Mouse (Mus musculus): ENCODE data around the gene Dnm3. TPM values are rescaled to one million over a fixed set of nuclear protein-coding genes. Genes with fewer than 3 reads are reported as not detected.

The Dnm3 gene
- polyA plus RNA-seq, 1 experiment from 2014 or later = 6.5 TPM

GRCm38 (mm10) chr1:162449161-162449909 is 28.5 kb downstream of the Dnm3 start:
- 72% methylated on average over 3 of the region's 3 CpGs for WGBS
- no peaks in the 10 kb centered on the region for H3K36me3 ChIP-seq (ENCODE audit: control insufficient read depth, insufficient read depth, low read length)
- no peaks in the 10 kb centered on the region for H3K27me3 ChIP-seq (ENCODE audit: control insufficient read depth, insufficient read depth, low read length)
- H3K4me2 ChIP-seq (replicated peaks; ENCODE audit: low read depth, low read length) = no peak overlapping the region
- H3K9ac ChIP-seq (ENCODE audit: low read depth, low read length) = no peak overlapping the region
- H3K9me3 ChIP-seq (ENCODE audit: control insufficient read depth, low read length) = no peaks in the 10 kb centered on the region
- peaks cover 4% of the 10 kb centered on the region; the same call in 1 of the 2 replicates for H3K4me1 ChIP-seq (ENCODE audit: control insufficient read depth, insufficient read depth, low read length)
- ATAC-seq (ENCODE audit: low FRiP score, low TSS enrichment) = no peak
- H3K27ac ChIP-seq (ENCODE audit: low read depth, low read length) = no peak overlapping the region
- H3K4me3 ChIP-seq (ENCODE audit: low read length) = no peak overlapping the region

- no peak for ATAC-seq (ENCODE audit: low FRiP score, low TSS enrichment)
- Histone ChIP-seq H3K4me1 (ENCODE audit: control insufficient read depth, insufficient read depth, low read length) (no peaks in the 10 kb centered on the region), H3K4me3 (ENCODE audit: low read length) (no peak overlapping the region), H3K4me2 (replicated peaks; ENCODE audit: low read depth, low read length) (no peak overlapping the region), H3K27me3 (ENCODE audit: control insufficient read depth, insufficient read depth, low read length) (no peaks in the 10 kb centered on the region), H3K9ac (ENCODE audit: low read depth, low read length) (no peak overlapping the region), H3K36me3 (ENCODE audit: control insufficient read depth, insufficient read depth, low read length) (no peaks in the 10 kb centered on the region), H3K9me3 (ENCODE audit: control insufficient read depth, low read length) (no peaks in the 10 kb centered on the region), H3K27ac (ENCODE audit: low read depth, low read length) (no peak overlapping the region)
- 77% methylated on average over 8 of the region's 8 CpGs for WGBS
These were observed 33.0 kb downstream of the Dnm3 start for GRCm38 (mm10) chr1:162444805-162445204.

GRCm38 (mm10) chr1:162439576-162439975 is 38.3 kb downstream of the Dnm3 start:
- Histone ChIP-seq H3K4me1 (ENCODE audit: control insufficient read depth, insufficient read depth, low read length) (no peaks in the 10 kb centered on the region), H3K4me3 (ENCODE audit: low read length) (no peak overlapping the region), H3K27ac (ENCODE audit: low read depth, low read length) (no peak overlapping the region), H3K36me3 (ENCODE audit: control insufficient read depth, insufficient read depth, low read length) (no peaks in the 10 kb centered on the region), H3K4me2 (replicated peaks; ENCODE audit: low read depth, low read length) (no peak overlapping the region), H3K9me3 (ENCODE audit: control insufficient read depth, low read length) (no peaks in the 10 kb centered on the region), H3K9ac (ENCODE audit: low read depth, low read length) (no peak overlapping the region), H3K27me3 (ENCODE audit: control insufficient read depth, insufficient read depth, low read length) (no peaks in the 10 kb centered on the region)
- no peak for ATAC-seq (ENCODE audit: low FRiP score, low TSS enrichment)

GRCm38 (mm10) chr1:162436672-162437071 is 41.2 kb downstream of the Dnm3 start:
- Histone ChIP-seq H3K27me3 (ENCODE audit: control insufficient read depth, insufficient read depth, low read length) (no peaks in the 10 kb centered on the region), H3K4me1 (ENCODE audit: control insufficient read depth, insufficient read depth, low read length) (no peaks in the 10 kb centered on the region), H3K9ac (ENCODE audit: low read depth, low read length) (no peak overlapping the region), H3K36me3 (ENCODE audit: control insufficient read depth, insufficient read depth, low read length) (no peaks in the 10 kb centered on the region), H3K27ac (ENCODE audit: low read depth, low read length) (no peak overlapping the region), H3K9me3 (ENCODE audit: control insufficient read depth, low read length) (no peaks in the 10 kb centered on the region), H3K4me2 (replicated peaks; ENCODE audit: low read depth, low read length) (no peak overlapping the region), H3K4me3 (ENCODE audit: low read length) (no peak overlapping the region)
- WGBS = 80% methylated on average over 3 of the region's 3 CpGs
- no peak for ATAC-seq (ENCODE audit: low FRiP score, low TSS enrichment)

- Histone ChIP-seq H3K27me3 (ENCODE audit: control insufficient read depth, insufficient read depth, low read length) (no peaks in the 10 kb centered on the region), H3K4me1 (ENCODE audit: control insufficient read depth, insufficient read depth, low read length) (no peaks in the 10 kb centered on the region), H3K4me3 (ENCODE audit: low read length) (no peak overlapping the region), H3K9me3 (ENCODE audit: control insufficient read depth, low read length) (no peaks in the 10 kb centered on the region), H3K4me2 (replicated peaks; ENCODE audit: low read depth, low read length) (no peak overlapping the region), H3K9ac (ENCODE audit: low read depth, low read length) (no peak overlapping the region), H3K27ac (ENCODE audit: low read depth, low read length) (no peak overlapping the region), H3K36me3 (ENCODE audit: control insufficient read depth, insufficient read depth, low read length) (no peaks in the 10 kb centered on the region)
- WGBS = 73% methylated on average over 2 of the region's 2 CpGs
- ATAC-seq (ENCODE audit: low FRiP score, low TSS enrichment) = no peak
These were observed 48.9 kb downstream of the Dnm3 start for GRCm38 (mm10) chr1:162428904-162429303.

- no peak overlapping the region for H3K27ac ChIP-seq (ENCODE audit: low read depth, low read length)
- WGBS = 67% methylated on average over 15 of the region's 15 CpGs
- no peak overlapping the region for H3K4me3 ChIP-seq (ENCODE audit: low read length)
- H3K9me3 ChIP-seq (ENCODE audit: control insufficient read depth, low read length) = no peaks in the 10 kb centered on the region
- ATAC-seq (ENCODE audit: low FRiP score, low TSS enrichment) = no peak
- no peaks in the 10 kb centered on the region for H3K4me1 ChIP-seq (ENCODE audit: control insufficient read depth, insufficient read depth, low read length)
- no peaks in the 10 kb centered on the region for H3K36me3 ChIP-seq (ENCODE audit: control insufficient read depth, insufficient read depth, low read length)
- no peaks in the 10 kb centered on the region for H3K27me3 ChIP-seq (ENCODE audit: control insufficient read depth, insufficient read depth, low read length)
- no peak overlapping the region for H3K9ac ChIP-seq (ENCODE audit: low read depth, low read length)
- no peak overlapping the region for H3K4me2 ChIP-seq (replicated peaks; ENCODE audit: low read depth, low read length)
These were observed 51.8 kb downstream of the Dnm3 start for GRCm38 (mm10) chr1:162425930-162426478.

GRCm38 (mm10) chr1:162422826-162423225 is 55.0 kb downstream of the Dnm3 start:
- Histone ChIP-seq H3K4me1 (ENCODE audit: control insufficient read depth, insufficient read depth, low read length) (no peaks in the 10 kb centered on the region), H3K27me3 (ENCODE audit: control insufficient read depth, insufficient read depth, low read length) (no peaks in the 10 kb centered on the region), H3K36me3 (ENCODE audit: control insufficient read depth, insufficient read depth, low read length) (no peaks in the 10 kb centered on the region), H3K9ac (ENCODE audit: low read depth, low read length) (no peak overlapping the region), H3K9me3 (ENCODE audit: control insufficient read depth, low read length) (no peaks in the 10 kb centered on the region), H3K4me2 (replicated peaks; ENCODE audit: low read depth, low read length) (no peak overlapping the region), H3K27ac (ENCODE audit: low read depth, low read length) (no peak overlapping the region), H3K4me3 (ENCODE audit: low read length) (no peak overlapping the region)
- no peak for ATAC-seq (ENCODE audit: low FRiP score, low TSS enrichment)
- 87% methylated on average over 6 of the region's 6 CpGs for WGBS

- H3K27ac ChIP-seq (ENCODE audit: low read depth, low read length) = no peak overlapping the region
These were observed 64.0 kb downstream of the Dnm3 start for GRCm38 (mm10) chr1:162413791-162414190.

GRCm38 (mm10) chr1:162412787-162413429 is 64.9 kb downstream of the Dnm3 start:
- Histone ChIP-seq H3K4me1 (ENCODE audit: control insufficient read depth, insufficient read depth, low read length) (no peaks in the 10 kb centered on the region), H3K36me3 (ENCODE audit: control insufficient read depth, insufficient read depth, low read length) (no peaks in the 10 kb centered on the region), H3K27me3 (ENCODE audit: control insufficient read depth, insufficient read depth, low read length) (no peaks in the 10 kb centered on the region), H3K9me3 (ENCODE audit: control insufficient read depth, low read length) (no peaks in the 10 kb centered on the region), H3K27ac (ENCODE audit: low read depth, low read length) (no peak overlapping the region), H3K4me3 (ENCODE audit: low read length) (no peak overlapping the region), H3K4me2 (replicated peaks; ENCODE audit: low read depth, low read length) (no peak overlapping the region), H3K9ac (ENCODE audit: low read depth, low read length) (no peak overlapping the region)
- 87% methylated on average over 7 of the region's 7 CpGs for WGBS
- ATAC-seq (ENCODE audit: low FRiP score, low TSS enrichment) = no peak

More at GRCm38 (mm10) chr1:162413791-162414190, 64.0 kb downstream of the Dnm3 start:
- no peak overlapping the region for H3K9ac ChIP-seq (ENCODE audit: low read depth, low read length)
- H3K9me3 ChIP-seq (ENCODE audit: control insufficient read depth, low read length) = no peaks in the 10 kb centered on the region
- no peak overlapping the region for H3K4me2 ChIP-seq (replicated peaks; ENCODE audit: low read depth, low read length)
- no peak overlapping the region for H3K4me3 ChIP-seq (ENCODE audit: low read length)
- no peak for ATAC-seq (ENCODE audit: low FRiP score, low TSS enrichment)
- WGBS = 17% methylated on average over 1 of the region's 1 CpGs
- no peaks in the 10 kb centered on the region for H3K27me3 ChIP-seq (ENCODE audit: control insufficient read depth, insufficient read depth, low read length)
- H3K4me1 ChIP-seq (ENCODE audit: control insufficient read depth, insufficient read depth, low read length) = no peaks in the 10 kb centered on the region
- no peaks in the 10 kb centered on the region for H3K36me3 ChIP-seq (ENCODE audit: control insufficient read depth, insufficient read depth, low read length)

Measured in kidney, embryonic 14.5 days (tissue).